Mouse (Mus musculus) heart, postnatal 0 days (tissue): ENCODE measurements at regions not wholly inside any gene's neighbourhood (a gene's known extent, or its start where the extent isn't known, plus 50 kb on each side); places are given as distances from the start of the nearest gene placed in this dataset.

Experiments used
- ATAC-seq: fragments of 200-750 bp; cut with Nextera tagmentation; 2 replicates; pipeline ENCODE4 v1.8.0; 2017; ENCODE audit warnings: low read depth, moderate number of reproducible peaks, moderate library complexity; ENCODE audit not compliant: insufficient read depth
- DNase-seq: peaks from one replicate; pipeline ENCODE4 v3.0.0-alpha.2; 2016; ENCODE audit warnings: low spot score
- H3K27ac ChIP-seq: fragments of 300-500 bp; sonication (generic); 2 replicates; pipeline ENCODE4 v1.5.1; 2014; ENCODE audit warnings: low read depth, mild to moderate bottlenecking
- H3K27me3 ChIP-seq: fragments of 300-500 bp; sonication (generic); 2 replicates; pipeline ENCODE4 v1.6.1; 2014; ENCODE audit warnings: low read length, mixed read lengths; ENCODE audit not compliant: control insufficient read depth, insufficient read depth
- H3K36me3 ChIP-seq: fragments of 300-500 bp; sonication (generic); replicated peaks from 2 replicates; pipeline ENCODE4 v1.6.1; 2014; ENCODE audit warnings: low read length, mixed read lengths; ENCODE audit not compliant: control insufficient read depth, insufficient read depth
- H3K4me1 ChIP-seq: fragments of 300-500 bp; sonication (generic); 2 replicates; pipeline ENCODE4 v1.6.1; 2014; ENCODE audit warnings: antibody characterized with exemption; ENCODE audit not compliant: control insufficient read depth, insufficient read depth
- H3K4me2 ChIP-seq: fragments of 300-500 bp; sonication (generic); 2 replicates; pipeline ENCODE4 v1.6.1; 2014; ENCODE audit warnings: low read depth, mild to moderate bottlenecking, low read length, moderate library complexity
- H3K4me3 ChIP-seq: fragments of 300-500 bp; sonication (generic); 2 replicates; pipeline ENCODE4 v1.5.1; 2014; ENCODE audit warnings: low read depth, low read length
- H3K9ac ChIP-seq: fragments of 300-500 bp; sonication (generic); replicated peaks from 2 replicates; pipeline ENCODE4 v1.6.1; 2014; ENCODE audit warnings: low read depth, low read length, mixed read lengths
- H3K9me3 ChIP-seq: fragments of 300-500 bp; sonication (generic); replicated peaks from 2 replicates; pipeline ENCODE4 v1.6.1; 2016; ENCODE audit warnings: low read length; ENCODE audit not compliant: control insufficient read depth
- CTCF ChIP-seq: IDR thresholded peaks from 2 replicates; pipeline ENCODE4 v1.5.1; 2016; ENCODE audit warnings: antibody characterized with exemption, control low read depth, low read depth
- EP300 ChIP-seq: IDR thresholded peaks from 2 replicates; pipeline ENCODE4 v1.6.1; 2016; ENCODE audit warnings: antibody characterized with exemption, low read depth
- WGBS: fragments of 180-500 bp; shearing (Covaris S2); extraction: QIAGEN DNeasy Blood & Tissue Kit; methylation state at CpG from one replicate; pipeline ENCODE4 v1.1.7; 2014; 5-methylcytosine and 5-hydroxymethylcytosine counted together

DNA sequence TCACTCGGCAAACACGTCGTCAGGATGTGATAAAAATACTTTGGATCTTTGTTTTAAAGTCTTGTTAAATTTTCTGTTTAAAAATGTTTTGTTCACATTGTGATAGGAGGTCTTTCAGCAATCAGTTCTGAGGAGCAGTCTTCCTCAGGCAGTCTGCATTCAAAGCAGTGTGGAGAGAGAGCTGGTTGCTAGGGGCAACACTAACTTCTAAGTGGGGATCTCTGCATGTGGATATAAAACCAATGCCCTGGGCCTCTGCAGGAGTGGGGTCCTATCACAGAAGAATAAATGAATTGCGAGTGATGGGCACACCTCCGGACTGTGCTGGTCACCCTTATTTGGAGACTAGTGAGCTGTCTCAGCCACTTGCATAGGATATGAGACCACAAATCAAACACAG, 270.1 kb upstream of the Gm4791 start:
- H3K27me3 ChIP-seq = 0 out of 2 replicates have a peak, but pooled peaks cover 4% of the 10 kb centered on the region
- no peak overlapping the region for H3K4me2 ChIP-seq
- TF ChIP-seq CTCF (no peak), EP300 (no peak)
- no peaks in the 10 kb centered on the region for H3K36me3 ChIP-seq
- no peaks in the 10 kb centered on the region for H3K9me3 ChIP-seq
- H3K4me1 ChIP-seq = no peaks in the 10 kb centered on the region
- WGBS = 67% methylated on average over 5 of the region's 5 CpGs
- DNase-seq (no peak), ATAC-seq (no peak)
- no peak overlapping the region for H3K9ac ChIP-seq
- H3K4me3 ChIP-seq = no peak overlapping the region
- no peak overlapping the region for H3K27ac ChIP-seq

DNA sequence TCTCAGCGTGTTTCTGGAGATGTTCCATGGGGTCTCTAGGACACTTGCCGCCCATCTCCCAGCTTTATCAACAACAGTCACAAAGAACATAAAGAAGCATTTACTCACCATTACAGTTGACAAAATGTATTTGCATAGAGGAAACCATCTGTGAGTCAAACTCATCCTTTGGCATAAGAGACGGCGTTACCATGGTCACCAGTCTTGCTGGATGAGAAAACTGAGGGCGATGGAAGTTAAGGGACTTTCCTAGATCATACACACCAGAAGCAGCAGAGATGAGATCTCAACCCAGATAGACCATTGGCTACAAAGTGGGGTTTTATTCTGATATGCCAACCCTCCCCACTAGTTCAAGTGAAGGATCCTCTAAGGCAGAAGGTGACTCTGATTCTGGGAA, 274.3 kb upstream of the Gm4791 start:
- H3K9ac ChIP-seq = no peak overlapping the region
- WGBS = 81% methylated on average over 5 of the region's 5 CpGs
- no peaks in the 10 kb centered on the region for H3K36me3 ChIP-seq
- H3K4me3 ChIP-seq = no peak overlapping the region
- no peak for ATAC-seq
- no peaks in the 10 kb centered on the region for H3K27me3 ChIP-seq
- no peak overlapping the region for H3K4me2 ChIP-seq
- no peak overlapping the region for H3K27ac ChIP-seq
- no peak for DNase-seq
- no peaks in the 10 kb centered on the region for H3K9me3 ChIP-seq
- H3K4me1 ChIP-seq = no peaks in the 10 kb centered on the region
- TF ChIP-seq EP300 = no peak
- no peak for TF ChIP-seq CTCF

DNA sequence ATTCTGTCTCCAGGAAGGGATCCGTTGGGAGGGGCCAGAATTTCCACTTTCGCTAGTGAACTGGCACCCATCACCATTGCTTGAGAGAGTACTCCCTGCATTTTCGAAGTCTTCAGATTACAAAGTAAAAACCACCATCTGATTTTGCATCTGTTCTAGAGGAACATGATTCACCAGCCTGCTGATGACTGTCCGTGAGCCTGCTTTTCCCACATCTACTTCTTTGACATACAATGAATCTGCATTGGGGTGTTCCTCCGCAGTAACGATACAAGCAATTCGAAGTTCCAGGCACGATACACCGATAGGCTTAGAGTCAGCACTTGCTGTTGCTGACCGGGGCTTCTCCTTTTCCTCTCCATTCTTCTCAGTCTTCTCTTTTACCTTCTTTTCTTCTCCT, 285.1 kb upstream of the Gm4791 start:
- ATAC-seq (no peak), DNase-seq (no peak)
- TF ChIP-seq CTCF (no peak), EP300 (no peak)
- Histone ChIP-seq H3K4me2 (no peak overlapping the region), H3K4me1 (no peaks in the 10 kb centered on the region), H3K27ac (no peak overlapping the region), H3K4me3 (no peak overlapping the region), H3K9me3 (no peaks in the 10 kb centered on the region), H3K27me3 (no peaks in the 10 kb centered on the region), H3K36me3 (no peaks in the 10 kb centered on the region), H3K9ac (no peak overlapping the region)
- WGBS = 86% methylated on average over 10 of the region's 10 CpGs

DNA sequence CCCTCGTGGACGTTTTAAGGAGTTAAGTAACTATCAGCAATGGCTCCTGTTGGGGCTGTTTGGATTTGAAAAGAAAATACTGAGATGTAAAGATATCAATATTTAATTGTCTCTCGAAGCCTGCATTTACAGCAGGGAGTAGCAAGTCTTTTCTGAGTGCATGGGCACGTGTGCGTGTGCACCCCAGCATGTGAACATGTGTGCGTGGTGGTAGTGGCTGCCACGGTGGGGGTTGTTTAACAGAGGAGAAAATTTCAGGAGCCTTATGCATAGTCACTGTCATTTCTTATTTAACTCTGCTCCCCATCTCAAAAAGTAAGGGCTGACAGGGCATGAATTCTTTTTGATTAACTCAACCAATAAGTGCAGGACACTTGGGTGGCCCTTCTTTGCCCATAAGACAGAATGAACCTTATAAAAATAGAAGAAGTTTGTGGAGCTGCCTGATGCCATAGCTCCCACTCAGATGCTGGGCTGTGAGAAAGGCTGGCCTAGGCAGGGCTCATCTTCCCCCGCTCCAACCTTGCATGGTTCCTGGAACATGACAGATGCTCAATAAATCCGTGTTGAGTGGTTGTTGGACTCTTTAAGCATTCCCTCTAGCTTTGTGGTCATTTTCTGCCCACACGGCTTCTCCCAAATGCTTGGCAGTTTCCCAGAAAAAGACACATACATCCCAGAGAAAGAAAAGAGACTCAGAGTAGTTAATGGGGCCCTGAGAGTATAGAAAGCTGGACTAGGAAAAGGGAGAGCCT, 294.2 kb upstream of the Gm4791 start:
- Histone ChIP-seq H3K27me3 (no peaks in the 10 kb centered on the region), H3K9me3 (no peaks in the 10 kb centered on the region), H3K36me3 (no peaks in the 10 kb centered on the region), H3K4me1 (no peaks in the 10 kb centered on the region), H3K27ac (no peak overlapping the region), H3K4me3 (no peak overlapping the region), H3K4me2 (no peak overlapping the region), H3K9ac (no peak overlapping the region)
- no peak for TF ChIP-seq EP300
- TF ChIP-seq CTCF = no peak
- DNase-seq (no peak), ATAC-seq (no peak)
- 62% methylated on average over 10 of the region's 10 CpGs for WGBS

DNA sequence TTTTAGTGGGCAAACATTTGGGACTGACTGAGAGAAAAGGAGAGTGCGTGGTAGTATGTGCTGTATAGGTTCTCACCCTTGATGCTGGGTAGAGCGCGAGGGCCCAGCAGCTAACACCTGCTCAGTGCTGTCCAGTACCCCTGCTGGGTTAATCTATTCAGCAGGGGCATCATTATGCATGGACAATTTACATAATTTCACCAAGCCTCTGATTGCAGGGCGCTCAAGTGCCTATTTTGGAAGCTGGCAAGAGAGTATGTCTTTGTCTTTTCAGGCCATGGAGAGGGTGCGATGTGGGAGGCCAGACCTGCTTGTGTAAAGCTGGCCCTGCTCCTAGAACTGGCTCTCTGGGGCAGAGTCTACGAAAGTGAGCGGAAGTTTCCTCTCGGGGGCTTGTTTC, 294.9 kb upstream of the Gm4791 start:
- no peaks in the 10 kb centered on the region for H3K4me1 ChIP-seq
- H3K4me2 ChIP-seq = no peak overlapping the region
- no peak overlapping the region for H3K27ac ChIP-seq
- H3K9me3 ChIP-seq = no peaks in the 10 kb centered on the region
- no peak overlapping the region for H3K4me3 ChIP-seq
- ATAC-seq (no peak), DNase-seq (no peak)
- no peak overlapping the region for H3K9ac ChIP-seq
- WGBS = 54% methylated on average over 8 of the region's 8 CpGs
- no peaks in the 10 kb centered on the region for H3K36me3 ChIP-seq
- H3K27me3 ChIP-seq = no peaks in the 10 kb centered on the region
- TF ChIP-seq EP300 (no peak), CTCF (no peak)
